Mouse (Mus musculus): ENCODE data around the gene C130079G13Rik. TPM values are rescaled to one million over a fixed set of nuclear protein-coding genes. Genes with fewer than 3 reads are reported as not detected.

C130079G13Rik gene
- polyA plus RNA-seq, 1 experiment, result not detected

DNA sequence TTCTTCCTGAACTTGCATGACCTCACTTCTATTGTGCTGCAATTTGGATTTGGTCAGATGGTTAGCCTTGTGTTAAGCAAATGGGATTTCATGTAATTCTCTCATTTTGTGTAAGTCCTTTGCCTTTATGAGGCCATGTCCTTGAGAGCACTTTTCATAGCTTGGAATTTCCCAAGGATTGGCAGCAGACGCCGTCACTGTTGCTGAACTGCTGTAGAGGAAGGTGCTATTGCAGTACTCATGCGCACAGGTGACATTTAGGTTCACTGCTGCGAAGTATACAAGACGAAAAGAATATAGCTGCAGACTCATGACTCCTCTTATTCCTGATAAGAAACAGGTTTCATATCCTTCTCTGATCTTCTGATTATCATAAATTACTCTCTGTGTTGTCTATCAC is 45.9 kb downstream of the C130079G13Rik start:
- no peaks in the 10 kb centered on the region for H3K36me3 ChIP-seq (ENCODE audit: control insufficient read depth, insufficient read depth, low read length, poor library complexity, severe bottlenecking)
- no peaks in the 10 kb centered on the region for H3K9me3 ChIP-seq (replicated peaks; ENCODE audit: control insufficient read depth, insufficient read depth, low read length, poor library complexity, severe bottlenecking)
- no peak overlapping the region for H3K4me3 ChIP-seq (ENCODE audit: low read depth, low read length)
- H3K27ac ChIP-seq (ENCODE audit: insufficient read depth, low read length), result no peak overlapping the region
- no peak overlapping the region for H3K9ac ChIP-seq (ENCODE audit: low read depth, poor library complexity, severe bottlenecking)
- TF ChIP-seq POLR2A (IDR thresholded peaks at IDR 0.05; ENCODE audit: insufficient read depth, low read length) (no peak), EP300 (IDR thresholded peaks at IDR 0.05; ENCODE audit: insufficient read depth, low read depth, low read length) (no peak), CTCF (IDR thresholded peaks at IDR 0.05; ENCODE audit: low read depth, low read length) (no peak)
- no peaks in the 10 kb centered on the region for H3K4me1 ChIP-seq (ENCODE audit: control insufficient read depth, insufficient read depth, low read length)
- H3K27me3 ChIP-seq (ENCODE audit: control insufficient read depth, insufficient read depth, low read length, poor library complexity, severe bottlenecking), result no peaks in the 10 kb centered on the region

DNA sequence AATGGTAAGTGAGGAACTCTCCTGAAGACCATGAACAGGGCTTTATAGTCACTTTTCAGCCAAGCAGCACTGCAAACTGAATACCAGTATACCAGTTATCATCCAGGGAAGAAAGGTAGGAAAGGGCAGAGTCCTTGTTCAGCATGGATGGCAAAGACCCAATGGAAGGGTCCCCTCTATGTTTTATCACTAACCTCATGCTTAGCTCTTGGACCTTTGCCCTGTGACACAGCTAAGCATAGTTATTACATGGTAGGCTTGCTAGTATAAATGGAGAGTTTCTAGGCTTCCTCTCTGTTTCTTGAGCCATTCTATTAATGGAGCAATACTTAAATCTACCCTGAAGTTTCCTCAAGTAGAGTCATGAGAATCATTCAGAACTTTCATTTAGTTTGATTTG is 49.6 kb downstream of the C130079G13Rik start:
- Histone ChIP-seq H3K27ac (ENCODE audit: insufficient read depth, low read length) (no peak overlapping the region), H3K4me1 (ENCODE audit: control insufficient read depth, insufficient read depth, low read length) (no peaks in the 10 kb centered on the region), H3K9me3 (replicated peaks; ENCODE audit: control insufficient read depth, insufficient read depth, low read length, poor library complexity, severe bottlenecking) (no peaks in the 10 kb centered on the region), H3K27me3 (ENCODE audit: control insufficient read depth, insufficient read depth, low read length, poor library complexity, severe bottlenecking) (no peaks in the 10 kb centered on the region), H3K9ac (ENCODE audit: low read depth, poor library complexity, severe bottlenecking) (no peak overlapping the region), H3K4me3 (ENCODE audit: low read depth, low read length) (no peak overlapping the region), H3K36me3 (ENCODE audit: control insufficient read depth, insufficient read depth, low read length, poor library complexity, severe bottlenecking) (no peaks in the 10 kb centered on the region)
- TF ChIP-seq EP300 (IDR thresholded peaks at IDR 0.05; ENCODE audit: insufficient read depth, low read depth, low read length), result no peak
- TF ChIP-seq CTCF (IDR thresholded peaks at IDR 0.05; ENCODE audit: low read depth, low read length), result no peak

Other genes starting within 250 kb of the C130079G13Rik start
- gene Gm5538, start 195.4 kb upstream of the C130079G13Rik start, polyA plus RNA-seq (2011; ENCODE audit: insufficient read depth, insufficient read length, low read depth, missing spikeins), result not detected in 2 replicates
- 0.67 TPM in 1 of 2 replicates, not detected in the other for gene Gm8298, start 64.2 kb upstream of the C130079G13Rik start, polyA plus RNA-seq (2011; ENCODE audit: insufficient read depth, insufficient read length, low read depth, missing spikeins)
- not detected in 2 replicates for gene Aadacl2, start 81.5 kb downstream of the C130079G13Rik start, polyA plus RNA-seq (2011; ENCODE audit: insufficient read depth, insufficient read length, low read depth, missing spikeins)
- gene Aadac, start 100.5 kb downstream of the C130079G13Rik start, polyA plus RNA-seq (2011; ENCODE audit: insufficient read depth, insufficient read length, low read depth, missing spikeins), result not detected in 2 replicates
- gene Sucnr1, start 156.7 kb downstream of the C130079G13Rik start, polyA plus RNA-seq (2011; ENCODE audit: insufficient read depth, insufficient read length, low read depth, missing spikeins), result not detected in 2 replicates

Measured in ES-Bruce4 (cell line).